Mouse (Mus musculus) stomach, postnatal 0 days (tissue): ENCODE data around the gene Armt1.

ENCODE experiments used
- CTCF ChIP-seq: IDR thresholded peaks from 2 replicates; pipeline ENCODE4 v1.5.1; 2016; ENCODE audit warnings: antibody characterized with exemption, low read depth, mild to moderate bottlenecking, moderate library complexity
- EP300 ChIP-seq: optimal IDR thresholded peaks from 2 replicates; pipeline ENCODE3; 2016; ENCODE audit warnings: antibody characterized with exemption

DNA sequence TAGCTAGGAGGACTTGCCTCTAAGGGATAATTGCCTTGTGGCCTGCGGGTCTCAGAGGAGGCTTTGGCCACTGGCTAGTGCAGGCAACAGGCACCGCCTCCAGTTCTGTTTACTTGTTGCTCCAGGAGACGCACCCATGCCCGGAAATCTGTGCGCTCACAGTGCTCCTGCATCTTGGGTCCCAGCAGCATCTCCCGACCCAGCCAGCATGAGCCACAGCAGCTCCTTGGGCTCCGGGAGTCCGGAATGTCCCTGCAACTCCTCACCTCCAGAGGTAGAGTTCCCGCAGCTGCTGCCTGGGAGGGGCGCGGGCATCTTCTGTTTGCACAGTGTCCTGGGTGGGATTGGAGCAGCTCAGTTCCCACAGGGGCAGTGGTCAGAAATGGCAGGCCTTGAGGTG is 50.1 kb downstream of the Armt1 start, which contains the start of gene Ccdc170:
- TF ChIP-seq EP300: no peak
- TF ChIP-seq CTCF: no peak
